Mouse (Mus musculus): ENCODE results near the gene 4930579F01Rik.

4930579F01Rik gene

DNA sequence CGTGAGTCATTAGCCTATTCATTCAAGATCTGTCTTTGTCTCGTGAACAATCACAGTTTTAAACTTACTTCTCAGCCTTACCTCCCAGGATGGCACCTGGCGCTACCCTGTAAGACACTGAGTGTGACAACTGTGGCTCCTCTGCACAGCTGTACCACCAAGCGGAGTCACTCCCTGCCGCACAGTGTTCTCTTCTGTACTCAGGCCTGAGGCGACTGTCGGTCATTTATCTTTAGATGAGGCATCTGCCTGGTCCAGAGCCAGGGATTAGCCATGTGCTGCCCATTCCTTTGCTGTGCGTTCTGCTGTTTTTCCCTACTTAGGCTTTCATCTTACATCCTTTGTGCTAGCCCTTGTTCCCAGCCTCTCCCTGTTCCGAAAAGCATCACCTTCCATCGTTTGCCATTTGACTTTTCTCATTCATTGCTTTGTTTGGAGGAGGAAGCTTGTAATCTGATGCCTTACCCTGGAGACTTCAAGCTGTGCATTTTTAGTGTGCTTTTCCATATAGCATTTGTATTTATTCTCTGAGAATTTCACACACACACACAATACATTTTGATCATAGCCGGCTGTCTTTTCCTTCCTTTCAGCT is 21.9 kb upstream of the 4930579F01Rik start:
- DNase-seq = no peak

- no peak for DNase-seq
Observed at GRCm38 (mm10) chr3:138212431-138212951, 18.9 kb upstream of the 4930579F01Rik start.

GRCm38 (mm10) chr3:138210432-138211075 is 16.9 kb upstream of the 4930579F01Rik start:
- no peak for DNase-seq

DNA sequence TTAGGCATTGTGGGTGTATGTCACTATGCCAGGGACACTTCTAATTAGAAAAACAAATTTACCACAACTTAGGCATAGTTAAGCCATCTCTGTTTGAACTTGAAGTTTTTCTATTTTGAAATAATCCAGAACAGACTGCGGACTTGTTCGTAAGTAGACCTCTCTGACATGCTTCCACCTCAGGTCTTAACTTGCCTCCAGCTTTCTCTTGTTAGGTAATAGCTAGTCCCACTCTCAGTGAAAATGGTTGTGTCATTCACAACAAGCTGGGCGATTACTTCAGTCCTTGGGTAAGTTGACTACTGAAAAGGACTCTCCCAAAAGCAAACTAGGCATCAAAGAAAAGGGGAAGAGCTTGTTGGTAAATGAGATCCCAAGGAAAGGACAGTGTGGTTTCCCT is 15.2 kb upstream of the 4930579F01Rik start:
- no peak for DNase-seq

DNA sequence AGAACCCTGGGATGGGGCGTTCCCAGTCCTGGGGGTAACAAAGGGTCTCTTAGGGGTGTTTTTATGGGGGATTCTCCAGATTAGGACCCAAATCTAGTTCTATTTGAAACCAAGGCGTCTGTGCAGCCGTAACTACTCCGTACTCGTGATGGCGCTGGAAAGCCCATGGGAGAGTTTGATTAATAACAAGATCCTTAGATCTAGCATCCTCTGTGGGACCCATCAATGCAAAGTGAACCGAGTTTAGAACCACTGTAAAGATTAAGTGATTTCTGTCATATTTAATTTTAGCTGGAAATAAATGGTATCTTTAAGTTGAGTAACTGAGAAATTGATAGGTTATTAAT is 5.1 kb upstream of the 4930579F01Rik start:
- DNase-seq = no peak

- peak; percentile 81 to 88 for DNase-seq
Observed at GRCm38 (mm10) chr3:138197973-138198721, 4.5 kb upstream of the 4930579F01Rik start.

GRCm38 (mm10) chr3:138197556-138197955 is 3.9 kb upstream of the 4930579F01Rik start:
- no peak for DNase-seq

DNA sequence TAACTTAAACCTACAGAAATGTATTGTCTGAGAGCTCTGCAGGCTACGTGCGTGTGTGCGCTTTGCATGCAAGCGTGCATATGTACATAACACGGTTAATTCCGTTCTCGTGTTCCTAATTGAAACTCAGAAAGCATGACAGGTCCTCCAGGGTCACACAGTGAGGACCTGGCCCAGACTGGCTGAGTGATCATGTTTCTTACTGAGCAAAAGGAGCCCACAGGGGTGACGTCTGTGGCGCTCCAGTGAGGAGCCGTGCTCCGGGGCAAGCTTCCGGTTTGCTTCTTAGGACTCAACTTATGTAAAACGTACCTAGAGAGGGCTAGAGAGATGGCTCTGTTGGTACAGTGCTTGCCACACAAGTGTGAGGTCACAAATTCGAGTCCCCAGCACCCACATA is 3.5 kb upstream of the 4930579F01Rik start:
- no peak for DNase-seq

- DNase-seq = no peak
Observed at GRCm38 (mm10) chr3:138192260-138192659, 1.4 kb downstream of the 4930579F01Rik start.

DNA sequence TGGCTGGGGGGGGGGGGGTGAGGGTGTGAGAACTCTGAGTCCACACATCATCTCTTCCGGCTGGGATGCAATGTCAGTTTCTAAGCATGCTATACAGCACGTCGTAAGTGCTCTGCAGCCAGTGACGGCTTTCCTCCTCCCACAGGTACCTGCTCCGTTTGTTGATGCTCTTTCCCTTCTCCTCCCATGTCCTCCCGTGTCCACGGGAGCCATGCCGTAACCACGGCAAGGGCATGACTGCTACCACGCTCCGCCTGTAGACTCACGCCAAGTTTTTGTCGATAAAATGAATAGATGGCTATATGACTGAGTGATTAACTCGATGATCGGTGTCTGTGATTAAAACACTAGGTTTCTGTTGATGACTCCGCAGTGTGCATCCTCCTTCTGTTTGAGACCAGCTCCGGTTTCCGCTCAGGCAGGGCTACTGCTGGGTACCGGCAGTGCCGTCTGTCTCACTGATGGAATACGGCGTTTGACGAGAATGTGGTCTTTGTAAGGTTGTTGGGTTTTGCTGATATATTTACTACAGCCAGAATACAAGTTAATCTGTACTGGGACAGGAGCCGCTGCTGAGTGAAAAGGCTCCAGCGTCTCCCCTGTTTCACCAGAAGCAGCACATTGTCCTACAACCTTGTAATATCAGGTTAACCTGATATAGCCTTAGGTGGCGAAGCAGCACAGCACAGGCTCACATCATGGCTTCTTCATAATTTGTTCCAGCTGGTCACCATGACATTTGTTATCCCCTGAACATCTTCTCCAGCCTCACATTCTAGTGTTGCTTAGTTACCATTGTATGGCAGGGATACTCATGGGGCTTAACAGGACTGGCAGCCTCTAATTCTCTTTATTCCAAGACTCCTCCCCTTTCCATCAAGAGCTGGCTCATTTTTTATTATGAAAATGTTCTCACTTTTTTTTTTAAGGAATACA is 7.4 kb downstream of the 4930579F01Rik start:
- DNase-seq = no peak

DNA sequence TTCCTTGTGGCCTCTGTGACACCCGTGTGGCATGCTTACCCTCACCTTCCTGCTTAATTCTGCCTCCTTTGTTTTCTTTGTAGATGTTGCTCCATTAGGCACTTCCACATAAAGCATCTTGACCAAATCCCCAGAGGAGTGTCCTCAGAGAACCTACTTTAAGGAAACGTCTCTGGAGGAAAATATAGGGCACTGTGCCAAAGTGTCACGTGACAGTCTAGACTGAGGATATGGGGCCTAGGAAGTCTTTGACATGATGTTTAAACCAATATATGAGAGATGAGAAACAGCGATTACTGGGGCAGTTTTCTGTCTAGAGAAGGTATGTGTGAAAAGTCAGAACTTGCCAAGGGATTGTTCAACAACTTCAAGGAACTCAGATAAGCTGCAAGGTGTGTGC is 8.3 kb downstream of the 4930579F01Rik start:
- no peak for DNase-seq

- DNase-seq = no peak
Observed at GRCm38 (mm10) chr3:138183371-138183770, 10.3 kb downstream of the 4930579F01Rik start.

DNA sequence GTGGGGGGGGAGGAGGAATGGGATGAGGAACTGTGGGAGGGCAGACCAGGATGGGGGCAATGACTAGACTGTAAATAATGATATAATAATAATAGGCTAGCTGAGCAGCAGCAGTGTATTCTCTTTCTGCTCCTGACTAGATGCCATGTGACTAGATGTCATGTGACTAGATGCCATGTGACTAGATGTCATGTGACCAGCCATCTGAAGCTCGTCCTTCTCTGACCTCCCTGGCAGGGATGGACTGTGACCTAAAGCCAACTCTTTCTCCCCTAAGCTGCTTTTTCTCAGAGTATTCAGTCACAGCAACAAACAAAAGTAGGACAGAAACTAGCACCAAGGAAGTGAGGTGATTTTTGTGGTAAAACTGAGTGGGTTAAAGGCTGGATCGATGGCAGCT is 11.6 kb downstream of the 4930579F01Rik start:
- no peak for DNase-seq

- DNase-seq = no peak
Observed at GRCm38 (mm10) chr3:138175551-138175950, 18.1 kb downstream of the 4930579F01Rik start.

DNA sequence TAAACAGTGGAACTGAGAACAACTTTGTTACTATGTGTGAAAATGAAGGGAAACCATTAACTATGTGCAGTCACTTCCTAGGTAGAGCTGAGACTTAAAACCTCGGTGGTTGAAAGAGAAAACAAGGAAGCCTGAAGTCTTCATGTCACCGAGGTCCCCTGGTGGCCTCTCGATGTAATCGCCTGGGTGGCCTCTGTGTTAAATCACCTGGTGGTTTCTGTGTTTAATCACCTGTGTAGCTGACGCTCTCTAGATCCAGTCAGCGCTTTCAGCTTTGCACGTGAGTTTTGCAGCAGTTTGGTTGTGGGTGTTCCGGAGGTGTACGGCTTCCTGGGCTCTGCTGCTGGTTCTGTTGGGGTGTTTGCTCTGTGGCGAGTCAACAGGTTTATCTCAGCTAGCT is 20.3 kb downstream of the 4930579F01Rik start:
- no peak for DNase-seq

GRCm38 (mm10) chr3:138162553-138163183 is 31.0 kb downstream of the 4930579F01Rik start:
- DNase-seq = no peak

DNA sequence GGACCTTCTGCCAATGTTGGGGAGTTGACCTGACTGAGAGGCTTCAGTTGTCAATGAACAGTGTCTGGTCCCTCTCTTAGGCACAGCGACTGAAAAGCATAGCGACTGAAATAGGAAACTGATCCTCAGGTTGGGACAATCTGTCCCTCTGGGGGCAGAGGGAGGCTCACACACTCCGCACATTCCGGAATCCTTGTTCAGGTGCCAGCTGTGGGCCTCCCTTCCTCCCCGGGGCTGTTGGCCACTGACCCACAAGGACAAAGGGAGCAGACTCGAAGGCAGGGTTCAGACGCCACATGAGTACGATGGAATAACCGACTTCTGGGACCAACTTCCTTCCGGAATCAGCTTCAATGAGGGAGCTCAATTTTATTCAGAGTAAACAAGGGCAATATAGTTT is 32.0 kb downstream of the 4930579F01Rik start:
- DNase-seq = no peak

DNA sequence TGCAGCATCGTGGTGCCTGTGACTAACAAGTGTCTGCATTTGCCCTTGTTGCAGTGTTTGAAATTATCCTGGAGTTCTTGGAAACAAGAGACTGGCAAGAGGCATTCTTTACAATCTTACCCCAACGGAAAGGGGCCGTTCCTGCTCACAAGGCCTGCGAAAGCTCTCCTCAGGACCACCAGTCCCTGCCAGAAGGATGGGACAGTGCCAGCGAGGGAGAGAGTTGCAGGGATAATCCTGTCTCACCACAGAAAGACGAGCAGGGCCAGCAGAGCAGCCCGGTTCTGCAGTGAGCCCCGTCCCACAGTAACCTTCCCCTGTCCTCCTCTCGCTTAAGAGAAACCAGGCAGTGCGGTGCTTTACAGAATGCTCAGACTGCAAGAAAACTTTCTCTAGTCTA is 37.0 kb downstream of the 4930579F01Rik start:
- no peak for DNase-seq

- no peak for DNase-seq
Observed at GRCm38 (mm10) chr3:138155062-138155461, 38.6 kb downstream of the 4930579F01Rik start.

- DNase-seq = no peak
Observed at GRCm38 (mm10) chr3:138148811-138149210, 44.8 kb downstream of the 4930579F01Rik start.

DNA sequence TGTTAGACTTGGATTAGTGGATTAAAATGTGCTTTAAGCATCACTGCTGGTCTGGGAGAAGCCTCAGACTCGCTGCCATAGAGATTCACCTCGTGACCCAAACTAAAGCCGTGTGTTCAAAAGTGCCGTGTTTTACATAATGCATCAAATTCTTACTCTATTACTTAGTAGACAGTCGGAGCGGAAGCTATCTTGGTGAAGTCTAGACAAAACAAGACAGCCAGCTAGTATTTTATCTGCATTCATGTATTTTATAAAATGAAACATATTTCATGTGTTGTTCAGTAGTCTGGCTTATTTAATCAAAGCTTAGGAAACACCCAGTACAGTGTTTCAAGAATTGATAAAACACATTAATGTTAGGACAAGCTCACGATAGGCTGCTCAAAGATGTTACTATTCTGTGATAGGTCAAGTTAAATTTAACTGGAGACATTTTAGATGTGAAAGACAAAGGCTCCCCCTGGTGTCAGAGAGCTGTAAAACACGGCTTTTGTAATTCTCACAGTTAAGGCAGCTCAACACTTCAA is 48.9 kb downstream of the 4930579F01Rik start, which contains the start of gene Mttp:
Gene Mttp, minus strand, starts transcription at position 327 of the 530 bp plus-strand sequence.
- DNase-seq = peak; percentile 81

GRCm38 (mm10) chr3:138144060-138144641 is 49.5 kb downstream of the 4930579F01Rik start:
- no peak for DNase-seq
